Mouse (Mus musculus) stomach, postnatal 0 days (tissue): ENCODE data around the gene Gm17093. TPM values are rescaled to one million over a fixed set of nuclear protein-coding genes. Genes with fewer than 3 reads are reported as not detected.
"Not testable (repeated sequence)": the region's sequence is repeated elsewhere in the genome, so short reads cannot be mapped to it uniquely, and the experiment has no call there.

ENCODE experiments used
- ATAC-seq: fragments of 200-750 bp; cut with Nextera tagmentation; 2 replicates; pipeline ENCODE4 v1.8.0; 2017; ENCODE audit not compliant: low FRiP score, low TSS enrichment
- DNase-seq: peaks from one replicate; pipeline ENCODE4 v3.0.0-alpha.2; 2016; ENCODE audit warnings: low spot score
- H3K27ac ChIP-seq: fragments of 300-500 bp; sonication (generic); replicated peaks from 2 replicates; pipeline ENCODE4 v1.5.1; 2014; ENCODE audit warnings: mild to moderate bottlenecking, control low read depth
- H3K27me3 ChIP-seq: fragments of 300-500 bp; sonication (generic); 2 replicates; pipeline ENCODE4 v1.6.1; 2014; ENCODE audit warnings: low read length; ENCODE audit not compliant: control insufficient read depth, insufficient read depth
- H3K36me3 ChIP-seq: fragments of 300-500 bp; sonication (generic); 2 replicates; pipeline ENCODE4 v1.6.1; 2014; ENCODE audit warnings: low read length, mixed read lengths; ENCODE audit not compliant: control insufficient read depth, insufficient read depth
- H3K4me1 ChIP-seq: fragments of 300-500 bp; sonication (generic); replicated peaks from 2 replicates; pipeline ENCODE4 v1.6.1; 2014; ENCODE audit warnings: antibody characterized with exemption; ENCODE audit not compliant: control insufficient read depth, insufficient read depth
- H3K4me2 ChIP-seq: fragments of 300-500 bp; sonication (generic); replicated peaks from 2 replicates; pipeline ENCODE4 v1.6.1; 2014; ENCODE audit warnings: low read depth, mild to moderate bottlenecking, control low read depth, moderate library complexity
- H3K4me3 ChIP-seq: fragments of 300-500 bp; sonication (generic); 2 replicates; pipeline ENCODE4 v1.5.1; 2014; ENCODE audit warnings: low read depth, low read length, control low read depth
- H3K9ac ChIP-seq: fragments of 300-500 bp; sonication (generic); 2 replicates; pipeline ENCODE4 v1.6.1; 2014; ENCODE audit warnings: mild to moderate bottlenecking, low read length, control low read depth, mixed read lengths
- H3K9me3 ChIP-seq: fragments of 300-500 bp; sonication (generic); 2 replicates; pipeline ENCODE4 v1.6.1; 2016; ENCODE audit warnings: low read length; ENCODE audit not compliant: control insufficient read depth
- WGBS: fragments of 180-500 bp; shearing (Covaris S2); extraction: QIAGEN DNeasy Blood & Tissue Kit; methylation state at CpG from one replicate; pipeline ENCODE4 v1.1.7; 2014; 5-methylcytosine and 5-hydroxymethylcytosine counted together
- polyA plus RNA-seq: library from polyadenylated mRNA; unstranded; fragments of >200 nt; fragmentation: Nextera tagmentation; extraction: Ambion mirVana; gene quantifications from 2 replicates; pipeline ENCODE4 v1.2.1, GENCODE M21; 2015

The Gm17093 gene
- polyA plus RNA-seq, result not detected in 2 replicates

DNA sequence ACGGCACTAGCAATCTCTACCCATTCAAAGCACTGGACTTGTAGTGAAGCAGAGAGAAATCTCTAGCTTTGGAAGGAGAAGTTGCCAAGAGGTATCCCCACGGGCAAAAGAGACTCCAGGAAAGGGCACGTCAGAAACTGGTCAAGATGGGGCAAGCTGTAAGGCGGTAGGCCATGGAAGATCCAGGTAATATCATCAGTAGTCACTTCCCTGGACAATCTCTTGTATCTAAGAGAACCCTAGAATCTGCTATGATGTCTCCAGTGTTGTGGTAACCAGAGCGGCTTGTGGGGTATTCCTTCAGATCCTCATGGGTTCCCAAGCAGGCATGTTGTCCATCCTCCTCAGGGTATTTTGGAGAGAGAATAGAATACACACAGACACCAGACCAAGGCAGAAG lies at the start of gene Gm17093:
Gm17093 (plus strand) TSS at position 301 of the 400 bp plus-strand sequence.
- ATAC-seq, DNase-seq, H3K4me1 ChIP-seq, H3K9ac ChIP-seq, H3K9me3 ChIP-seq, H3K27ac ChIP-seq, H3K4me3 ChIP-seq, H3K4me2 ChIP-seq, H3K36me3 ChIP-seq, H3K27me3 ChIP-seq: not testable (repeated sequence)
- 83% methylated on average over 5 of the region's 5 CpGs for WGBS

DNA sequence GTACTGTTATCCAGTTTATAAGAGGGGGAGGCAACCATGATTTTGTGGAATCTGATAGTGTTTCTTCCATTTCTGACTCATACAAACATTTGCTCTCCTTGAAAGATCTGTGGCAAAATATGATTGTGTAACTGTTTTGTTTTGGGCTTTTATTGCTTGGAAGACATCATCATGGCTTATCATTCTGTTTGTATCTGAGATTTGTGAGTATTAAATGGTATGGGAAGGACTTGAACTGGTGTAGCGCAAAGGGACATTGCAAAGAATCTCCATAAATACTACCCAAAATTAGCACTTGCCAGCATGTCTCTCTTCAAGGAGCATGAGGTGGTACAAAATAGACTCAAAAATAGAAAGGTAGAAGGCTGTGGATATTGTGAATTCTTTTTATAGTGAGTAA lies 25.9 kb upstream of the Gm17093 start, which contains the start of gene BC061237:
BC061237 (plus strand) TSS at position 301 of the 400 bp plus-strand sequence.
- not testable (repeated sequence) for H3K4me1 ChIP-seq, H3K27ac ChIP-seq, ATAC-seq, H3K4me3 ChIP-seq, H3K9ac ChIP-seq, H3K27me3 ChIP-seq, H3K36me3 ChIP-seq, H3K4me2 ChIP-seq, H3K9me3 ChIP-seq, DNase-seq
- 86% methylated on average over 1 of the region's 1 CpGs for WGBS

DNA sequence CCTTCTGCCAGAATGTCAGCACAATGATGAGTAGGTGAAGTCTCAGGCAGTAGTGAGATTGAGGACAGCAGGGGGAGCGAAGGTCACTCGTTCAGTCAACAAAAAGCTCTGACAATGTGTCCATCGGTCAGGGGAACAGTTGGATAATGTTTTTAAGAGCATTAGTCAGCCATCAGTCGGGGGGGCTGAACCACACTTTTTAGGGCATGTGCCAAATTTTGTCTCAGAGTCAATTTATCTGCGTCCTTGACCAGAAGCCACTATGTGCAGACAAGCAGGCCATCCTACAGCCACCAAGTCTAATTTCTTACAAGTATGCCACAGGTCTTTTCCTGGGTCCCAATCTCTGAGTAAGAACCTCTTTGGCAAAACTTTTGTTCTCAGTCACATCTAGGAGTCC lies 29.9 kb downstream of the Gm17093 start:
- ATAC-seq, H3K4me1 ChIP-seq, H3K9me3 ChIP-seq, H3K9ac ChIP-seq, H3K36me3 ChIP-seq, H3K27me3 ChIP-seq, H3K27ac ChIP-seq, H3K4me2 ChIP-seq, H3K4me3 ChIP-seq, DNase-seq: not testable (repeated sequence)
- WGBS, result 67% methylated on average over 3 of the region's 5 CpGs

Other genes with a start within 250 kb of the Gm17093 start
- gene Gm8220, start 232.7 kb upstream of the Gm17093 start, polyA plus RNA-seq, result not detected in 2 replicates
- gene Gm5930, start 179.7 kb upstream of the Gm17093 start, polyA plus RNA-seq, result not detected in 2 replicates
- not detected in 2 replicates for gene Gm8229, start 152.9 kb upstream of the Gm17093 start, polyA plus RNA-seq
- not detected in 2 replicates for gene Gm3371, start 107.6 kb upstream of the Gm17093 start, polyA plus RNA-seq
- gene Gm8232, start 84.6 kb upstream of the Gm17093 start, polyA plus RNA-seq, result not detected in 2 replicates
- gene BC061237, start 25.8 kb upstream of the Gm17093 start, polyA plus RNA-seq, result not detected in 2 replicates
- gene Gm8247, start 64.9 kb downstream of the Gm17093 start, polyA plus RNA-seq, result not detected in 2 replicates
- gene Gm5624, start 109.7 kb downstream of the Gm17093 start, polyA plus RNA-seq, result not detected in 2 replicates
- not detected in 2 replicates for gene Gm8257, start 188.2 kb downstream of the Gm17093 start, polyA plus RNA-seq
- gene Gm8267, start 232.1 kb downstream of the Gm17093 start, polyA plus RNA-seq, result not detected in 2 replicates